Comparison of ENCODE assay signal across 8 mouse cellular contexts in the genomic region with DNA sequence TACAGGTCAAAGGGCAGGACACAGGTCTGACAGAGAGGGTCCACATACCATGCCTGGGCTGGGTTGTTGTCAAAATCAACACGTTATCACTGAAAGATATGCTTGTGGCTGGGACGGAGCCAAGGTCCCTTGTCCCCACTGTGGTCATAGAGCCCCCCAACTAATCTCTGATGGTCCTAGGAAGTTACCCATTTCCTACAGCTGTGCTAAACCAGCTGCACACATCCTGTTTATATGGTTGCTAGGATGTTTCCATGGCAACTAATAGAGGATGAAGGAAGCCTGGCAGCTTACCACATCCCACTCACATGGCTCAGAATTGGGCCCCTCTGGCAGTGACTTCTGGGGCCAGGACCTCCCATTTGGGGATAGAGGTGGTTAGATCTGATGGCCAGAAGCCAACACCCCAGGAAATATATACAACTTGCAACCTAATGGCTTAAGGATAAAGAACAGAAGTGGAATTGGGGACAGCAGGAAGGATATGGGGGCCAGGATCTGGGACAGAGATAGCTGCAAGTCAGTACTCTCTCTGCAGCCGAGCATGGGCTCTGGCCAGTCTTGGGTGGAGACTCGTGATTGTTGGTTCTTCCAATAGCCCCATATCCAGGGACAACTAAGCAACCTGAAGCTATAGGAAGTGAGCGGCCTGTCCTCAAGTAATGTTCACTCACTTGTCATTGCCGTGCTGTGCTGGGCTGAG. TPM values are rescaled to one million over a fixed set of nuclear protein-coding genes. Genes with fewer than 3 reads are reported as not detected.
DNase-seq lines count a peak whose midpoint lies in the region; ATAC-seq and TF ChIP-seq lines count a peak whose summit lies in the region.

No protein-coding gene starts in this region.

- WGBS in hindbrain, embryonic 14.5 days: 67% methylated on average over 6 of the region's 6 CpGs
- 73% methylated on average over 6 of the region's 6 CpGs for WGBS in hindbrain, embryonic 12.5 days
- 35% methylated on average over 6 of the region's 6 CpGs for WGBS in heart, adult 2 months
- 52% methylated on average over 6 of the region's 6 CpGs for WGBS in midbrain, embryonic 16.5 days

- no peaks in the 10 kb centered on the region for H3K27me3 ChIP-seq in hindbrain, embryonic 14.5 days (ENCODE audit: control insufficient read depth, insufficient read depth, low read length)
- H3K27me3 ChIP-seq in hindbrain, embryonic 12.5 days: peaks cover 9% of the 10 kb centered on the region; the same call in 1 of the 2 replicates
- no peaks in the 10 kb centered on the region for H3K27me3 ChIP-seq in heart, adult 2 months (ENCODE audit: control insufficient read depth, insufficient read depth, low read length)
- no peaks in the 10 kb centered on the region for H3K27me3 ChIP-seq in midbrain, embryonic 16.5 days (ENCODE audit: control insufficient read depth, insufficient read depth, low read depth, low read length)

- peaks cover 39% of the 10 kb centered on the region for H3K4me1 ChIP-seq in hindbrain, embryonic 14.5 days (replicated peaks; ENCODE audit: control insufficient read depth, insufficient read depth, low read length)
- peaks cover 41% of the 10 kb centered on the region for H3K4me1 ChIP-seq in hindbrain, embryonic 12.5 days
- H3K4me1 ChIP-seq in heart, adult 2 months (ENCODE audit: control insufficient read depth, insufficient read depth, low read length): peaks cover 9% of the 10 kb centered on the region
- H3K4me1 ChIP-seq in midbrain, embryonic 16.5 days (ENCODE audit: control insufficient read depth, insufficient read depth, low read length): peaks cover 33% of the 10 kb centered on the region

- no peak overlapping the region for H3K4me3 ChIP-seq in hindbrain, embryonic 14.5 days (replicated peaks; ENCODE audit: low read length)
- no peak overlapping the region for H3K4me3 ChIP-seq in hindbrain, embryonic 12.5 days
- no peak overlapping the region for H3K4me3 ChIP-seq in heart, adult 2 months
- H3K4me3 ChIP-seq in midbrain, embryonic 16.5 days (ENCODE audit: low read depth, low read length): no peak overlapping the region

- TF ChIP-seq POLR2A in heart, adult 2 months (IDR thresholded peaks at IDR 0.05; ENCODE audit: insufficient read depth, low read depth, low read length): no peak

- intact Hi-C loops in heart, adult 2 months (cut with DNase I): loop anchor here (10.0 kb wide), 1 partner anchor 771 kb away; no protein-coding TSS in a partner anchor
- intact Hi-C loops in gastrocnemius, postnatal 36 days (cut with DNase I): no loop called here

- peak; percentile 74 for DNase-seq in hindbrain, embryonic 14.5 days (ENCODE audit: low spot score)
- DNase-seq in heart, adult 2 months: peak; percentile 46 to 60
- peak; percentile 60 for DNase-seq in kidney, postnatal 10 days
- DNase-seq in urinary bladder, postnatal 4 days (ENCODE audit: low spot score in 2 of 2): no peak
- DNase-seq in gastrocnemius, postnatal 36 days: no peak
- no peak for DNase-seq in layer of hippocampus, postnatal 14 days (ENCODE audit: low spot score in 2 of 2)

- H3K36me3 ChIP-seq in hindbrain, embryonic 14.5 days (replicated peaks; ENCODE audit: control insufficient read depth, insufficient read depth): no peaks in the 10 kb centered on the region
- no peaks in the 10 kb centered on the region for H3K36me3 ChIP-seq in hindbrain, embryonic 12.5 days
- H3K36me3 ChIP-seq in heart, adult 2 months (ENCODE audit: control insufficient read depth, insufficient read depth, low read length): no peaks in the 10 kb centered on the region
- no peaks in the 10 kb centered on the region for H3K36me3 ChIP-seq in midbrain, embryonic 16.5 days (ENCODE audit: control insufficient read depth, insufficient read depth, low read length)

- H3K79me2 ChIP-seq in heart, adult 2 months (replicated peaks; ENCODE audit: control insufficient read depth, insufficient read depth, low read length): no peaks in the 10 kb centered on the region

- no peak for TF ChIP-seq EP300 in heart, adult 2 months (IDR thresholded peaks at IDR 0.05; ENCODE audit: insufficient read depth, low read depth, low read length)

- H3K9ac ChIP-seq in hindbrain, embryonic 14.5 days: no peak overlapping the region
- no peak overlapping the region for H3K9ac ChIP-seq in hindbrain, embryonic 12.5 days
- no peak overlapping the region for H3K9ac ChIP-seq in heart, adult 2 months (ENCODE audit: low read depth, low read length)
- H3K9ac ChIP-seq in midbrain, embryonic 16.5 days (ENCODE audit: low read depth, low read length): no peak overlapping the region

- ATAC-seq in hindbrain, embryonic 14.5 days (ENCODE audit: low FRiP score): 0 out of 2 replicates have a peak, but pooled peaks have one; percentile 49
- no peak; the same call in 1 of the 2 replicates for ATAC-seq in hindbrain, embryonic 12.5 days (ENCODE audit: low FRiP score)
- ATAC-seq in midbrain, embryonic 16.5 days: peak; percentile 23; the same call in 1 of the 2 replicates

- H3K9me3 ChIP-seq in hindbrain, embryonic 14.5 days (ENCODE audit: control insufficient read depth, low read length): no peaks in the 10 kb centered on the region
- no peaks in the 10 kb centered on the region for H3K9me3 ChIP-seq in hindbrain, embryonic 12.5 days (replicated peaks)
- no peaks in the 10 kb centered on the region for H3K9me3 ChIP-seq in midbrain, embryonic 16.5 days (replicated peaks; ENCODE audit: control insufficient read depth, low read length, poor library complexity, severe bottlenecking)

- H3K4me2 ChIP-seq in hindbrain, embryonic 14.5 days (replicated peaks): no peak overlapping the region
- H3K4me2 ChIP-seq in hindbrain, embryonic 12.5 days (replicated peaks): no peak overlapping the region
- H3K4me2 ChIP-seq in midbrain, embryonic 16.5 days (ENCODE audit: low read length): no peak overlapping the region

- no peak for TF ChIP-seq CTCF in heart, adult 2 months (IDR thresholded peaks at IDR 0.05)

- no peak overlapping the region for H3K27ac ChIP-seq in hindbrain, embryonic 14.5 days
- H3K27ac ChIP-seq in hindbrain, embryonic 12.5 days: no peak overlapping the region
- H3K27ac ChIP-seq in heart, adult 2 months: no peak overlapping the region
- H3K27ac ChIP-seq in midbrain, embryonic 16.5 days (ENCODE audit: low read length): 0 out of 2 replicates have a peak overlapping the region, but pooled peaks have one; percentile 19

RNA-seq across cellular contexts. Expression of a gene that starts 43.6 kb away (rescaled TPM):
- 26.2 and 27.1 TPM in 2 replicates for polyA plus RNA-seq in hindbrain, embryonic 14.5 days (2014; fragmentation: Nextera tagmentation; extraction: Ambion mirVana)
- polyA plus RNA-seq in hindbrain, embryonic 12.5 days (2016; fragmentation: Nextera tagmentation; extraction: Ambion mirVana): 17.9 and 19.4 TPM in 2 replicates
- 1 to 10 TPM; 2.8 to 4.9 TPM for total RNA-seq in heart, adult 2 months (2021)
- polyA plus RNA-seq in heart, adult 2 months (2012; rRNA removed): 5.9 and 8.1 TPM in 2 replicates
- polyA plus RNA-seq in midbrain, embryonic 16.5 days (2015; fragmentation: Nextera tagmentation; extraction: Ambion mirVana): 28.1 and 30.8 TPM in 2 replicates
- 1 to 10 TPM; 3.4 to 3.5 TPM for total RNA-seq in gastrocnemius, postnatal 36 days (2021)
- 10 to 100 TPM; 19.2 TPM for total RNA-seq in layer of hippocampus, postnatal 14 days (2021)

Comparison
In these comparisons a context has a peak if more than half of its experiments do, and no peak if none do; other contexts are left out.
1. DNase-seq: peak in hindbrain, embryonic 14.5 days (single experiment), heart, adult 2 months (2 of 2) and kidney, postnatal 10 days (single experiment); none in urinary bladder, postnatal 4 days (0 of 2), gastrocnemius, postnatal 36 days (0 of 2) and layer of hippocampus, postnatal 14 days (0 of 2).